Mouse (Mus musculus) hematopoietic stem cell, adult 5-6 weeks (primary cell): ENCODE results near the gene Pip4k2b. TPM values are rescaled to one million over a fixed set of nuclear protein-coding genes. Genes with fewer than 3 reads are reported as not detected.
"Not testable (repeated sequence)": the region's sequence is repeated elsewhere in the genome, so short reads cannot be mapped to it uniquely, and the experiment has no call there.

Experiments used
- ATAC-seq, 2 experiments: fragments of 125-278 bp in 1 of 2; replicated peaks in 1 of 2; 2 replicates each; pipeline ENCODE4 v1.8.0; 2016 to 2017; ENCODE audit warnings: inconsistent platforms in 2 of 2, mild to moderate bottlenecking in 2 of 2, moderate number of reproducible peaks in 2 of 2, low read depth in 1 of 2, moderate TSS enrichment in 1 of 2; ENCODE audit not compliant: low FRiP score in 2 of 2, poor library complexity in 2 of 2, severe bottlenecking in 2 of 2, insufficient read depth in 1 of 2, low TSS enrichment in 1 of 2
- total RNA-seq: library from RNA; stranded (forward); fragments of 172-1452, 232-1000 nt; gene quantifications from 2 replicates; pipeline ENCODE4 v1.2.3, GENCODE M21; 2017

The Pip4k2b gene
- total RNA-seq, 1 experiment from 2014 or later = 81.6 TPM

GRCm38 (mm10) chr11:97766154-97766881 lies 21.8 kb upstream of the Pip4k2b start, which contains the start of gene Cwc25:
Gene Cwc25 (minus strand): TSS chr11:97766556.
- peak; percentile 83 to 96 for ATAC-seq

- ATAC-seq = no peak
These were observed 17.1 kb upstream of the Pip4k2b start for GRCm38 (mm10) chr11:97761638-97762037.

GRCm38 (mm10) chr11:97758942-97759341 lies 14.4 kb upstream of the Pip4k2b start:
- no peak for ATAC-seq

- no peak for ATAC-seq
These were observed 13.6 kb upstream of the Pip4k2b start for GRCm38 (mm10) chr11:97758125-97758524.

GRCm38 (mm10) chr11:97753277-97753676 lies 8.8 kb upstream of the Pip4k2b start:
- ATAC-seq = no peak

- ATAC-seq = no peak
These were observed 4.0 kb upstream of the Pip4k2b start for GRCm38 (mm10) chr11:97748496-97748895.

- no peak for ATAC-seq
These were observed 3.3 kb upstream of the Pip4k2b start for GRCm38 (mm10) chr11:97747773-97748172.

GRCm38 (mm10) chr11:97745331-97745721 lies 822 bp upstream of the Pip4k2b start:
- no peak for ATAC-seq

DNA sequence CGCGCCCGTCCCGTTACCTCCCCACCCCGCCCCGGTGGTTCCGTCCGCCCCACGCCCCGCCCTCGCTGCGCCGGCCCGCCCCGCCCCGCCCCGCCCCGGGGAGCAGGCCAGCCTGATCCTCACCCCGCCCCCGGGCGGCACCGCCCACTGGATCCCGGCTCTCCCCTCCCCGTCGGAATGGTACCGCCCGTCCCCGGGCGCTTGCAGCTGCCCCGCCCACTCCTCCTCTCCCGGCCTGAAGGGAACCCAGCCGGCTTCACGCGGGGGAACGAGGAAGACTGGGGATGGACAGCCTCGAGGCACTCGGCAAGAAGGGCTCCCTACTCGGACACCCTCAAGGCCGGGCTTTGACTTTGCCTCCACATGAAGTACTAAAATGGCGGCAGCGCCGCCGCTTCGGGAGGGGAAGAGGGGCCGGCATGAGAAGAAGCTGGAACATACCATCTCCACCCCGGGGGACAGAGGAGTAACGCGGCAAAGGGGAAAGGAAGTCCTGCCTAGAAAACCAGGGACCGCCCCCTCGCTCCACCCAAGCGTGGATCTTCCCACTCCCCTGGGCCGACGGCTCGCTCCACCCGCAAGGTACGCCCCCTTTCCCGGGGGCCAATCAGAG lies 320 bp upstream of the Pip4k2b start:
- ATAC-seq = peak; percentile 96 to 97

- no peak for ATAC-seq
These were observed 1.1 kb downstream of the Pip4k2b start for GRCm38 (mm10) chr11:97743423-97743822.

GRCm38 (mm10) chr11:97742591-97742990 lies 1.9 kb downstream of the Pip4k2b start:
- ATAC-seq = no peak

- ATAC-seq = no peak
These were observed 2.3 kb downstream of the Pip4k2b start for GRCm38 (mm10) chr11:97742157-97742556.

GRCm38 (mm10) chr11:97740190-97740589 lies 4.3 kb downstream of the Pip4k2b start:
- no peak for ATAC-seq

DNA sequence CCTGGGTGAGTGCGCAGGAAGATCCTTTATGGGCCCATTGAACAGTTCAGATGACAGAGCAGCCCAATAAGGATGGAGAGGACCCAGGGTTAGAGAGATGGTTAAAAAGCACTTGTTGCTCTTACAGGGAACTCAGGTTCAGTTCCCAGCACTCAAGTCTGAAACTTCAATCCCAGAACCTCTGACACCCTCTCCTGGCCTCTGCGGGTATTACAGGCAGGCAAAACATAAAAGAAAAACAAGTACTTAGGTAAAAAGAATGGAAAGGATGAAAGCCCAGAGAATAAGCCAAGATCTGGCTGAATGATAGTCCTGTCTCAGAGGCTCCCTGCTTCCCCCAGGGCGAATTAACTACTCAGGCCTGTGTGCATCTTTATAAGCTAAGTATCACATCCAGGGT lies 5.3 kb downstream of the Pip4k2b start:
- ATAC-seq = no peak

GRCm38 (mm10) chr11:97738703-97739102 lies 5.8 kb downstream of the Pip4k2b start:
- no peak for ATAC-seq

- no peak for ATAC-seq
These were observed 6.9 kb downstream of the Pip4k2b start for GRCm38 (mm10) chr11:97737600-97737999.

- ATAC-seq = no peak
These were observed 7.9 kb downstream of the Pip4k2b start for GRCm38 (mm10) chr11:97736645-97737044.

GRCm38 (mm10) chr11:97734810-97735209 lies 9.7 kb downstream of the Pip4k2b start:
- ATAC-seq = not testable (repeated sequence)

DNA sequence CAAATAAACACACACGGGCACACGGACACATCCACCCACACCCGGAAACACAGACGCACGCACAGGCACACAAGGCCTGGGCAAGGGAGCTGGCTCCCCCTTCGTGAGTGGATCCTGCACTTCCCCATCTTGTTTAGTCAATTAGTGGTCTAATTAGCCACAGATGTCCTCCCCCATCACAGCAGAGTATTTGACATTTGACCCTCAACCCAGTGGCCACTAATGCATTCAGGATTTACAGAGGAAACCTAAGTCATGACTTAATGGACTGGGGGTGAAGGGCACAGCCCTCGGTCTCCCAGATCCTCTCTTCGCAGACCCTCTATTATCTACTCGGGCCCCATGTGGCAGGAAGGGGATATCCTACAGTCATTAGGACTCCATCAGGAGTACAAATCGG lies 10.8 kb downstream of the Pip4k2b start:
- no peak for ATAC-seq
